Mouse (Mus musculus) liver, adult 2 months (tissue): Measurements from ENCODE around the gene Ggnbp2. TPM values are rescaled to one million over a fixed set of nuclear protein-coding genes. Genes with fewer than 3 reads are reported as not detected.

Source experiments
- DNase-seq: peaks from one replicate; pipeline ENCODE4 v3.0.0-alpha.2; 2011; ENCODE audit warnings: low read depth, low spot score; ENCODE audit errors: extremely low read depth
- H3K27ac ChIP-seq: fragments of 200-500 bp; replicated peaks from 2 replicates; pipeline ENCODE4 v1.5.1; 2012; ENCODE audit warnings: low read depth, mild to moderate bottlenecking, control low read depth, inconsistent platforms, low read length; ENCODE audit not compliant: insufficient read depth
- H3K27me3 ChIP-seq: fragments of 200-500 bp; 2 replicates; pipeline ENCODE4 v1.6.1; 2012; ENCODE audit warnings: mild to moderate bottlenecking, moderate library complexity, low read length, inconsistent platforms; ENCODE audit not compliant: control insufficient read depth, insufficient read depth
- H3K36me3 ChIP-seq: fragments of 200-500 bp; 2 replicates; pipeline ENCODE4 v1.6.1; 2012; ENCODE audit warnings: low read length, inconsistent platforms; ENCODE audit not compliant: control insufficient read depth, insufficient read depth
- H3K4me1 ChIP-seq: fragments of 200-500 bp; 2 replicates; pipeline ENCODE4 v1.6.1; 2011; ENCODE audit warnings: low read length; ENCODE audit not compliant: control insufficient read depth, insufficient read depth
- H3K4me3 ChIP-seq: fragments of 200-500 bp; 2 replicates; pipeline ENCODE4 v1.5.1; 2011; ENCODE audit warnings: low read depth, mild to moderate bottlenecking, control low read depth, low read length, moderate library complexity; ENCODE audit not compliant: insufficient read depth
- H3K79me2 ChIP-seq: fragments of 200-500 bp; 2 replicates; pipeline ENCODE4 v1.6.1; 2012; ENCODE audit warnings: inconsistent platforms, mild to moderate bottlenecking, low read length, moderate library complexity; ENCODE audit not compliant: control insufficient read depth, insufficient read depth
- H3K9ac ChIP-seq: fragments of 200-500 bp; 2 replicates; pipeline ENCODE4 v1.6.1; 2012; ENCODE audit warnings: low read depth, mild to moderate bottlenecking, control low read depth, inconsistent platforms, low read length
- CTCF ChIP-seq: fragments of 200-500 bp; IDR thresholded peaks from 2 replicates; pipeline ENCODE4 v1.5.1; 2011; ENCODE audit warnings: low read depth, low read length, control low read depth
- POLR2A ChIP-seq: fragments of 200-500 bp; IDR thresholded peaks from 2 replicates; pipeline ENCODE4 v1.6.1; 2011; ENCODE audit warnings: low read length, control low read depth; ENCODE audit not compliant: insufficient read depth; ENCODE audit errors: extremely low read depth
- WGBS: fragments of 180-500 bp; shearing (Covaris S2); methylation state at CpG from one replicate; pipeline ENCODE4 v1.1.7; 2018; 5-methylcytosine and 5-hydroxymethylcytosine counted together
- polyA plus RNA-seq: library from polyadenylated mRNA; depleted of rRNA; stranded (reverse); fragments of >200 nt; gene quantifications from 2 replicates; pipeline ENCODE4 v1.2.3, GENCODE M21; 2012; rRNA removed
- total RNA-seq: library from RNA; depleted of rRNA; stranded (reverse); fragments of >200 nt; gene quantifications from 2 replicates; pipeline ENCODE4 v1.2.3, GENCODE M21; 2014; rRNA removed

Gene Ggnbp2
- 84.9 and 96.4 TPM in 2 replicates for total RNA-seq
- 22.5 and 34.0 TPM in 2 replicates for polyA plus RNA-seq

DNA sequence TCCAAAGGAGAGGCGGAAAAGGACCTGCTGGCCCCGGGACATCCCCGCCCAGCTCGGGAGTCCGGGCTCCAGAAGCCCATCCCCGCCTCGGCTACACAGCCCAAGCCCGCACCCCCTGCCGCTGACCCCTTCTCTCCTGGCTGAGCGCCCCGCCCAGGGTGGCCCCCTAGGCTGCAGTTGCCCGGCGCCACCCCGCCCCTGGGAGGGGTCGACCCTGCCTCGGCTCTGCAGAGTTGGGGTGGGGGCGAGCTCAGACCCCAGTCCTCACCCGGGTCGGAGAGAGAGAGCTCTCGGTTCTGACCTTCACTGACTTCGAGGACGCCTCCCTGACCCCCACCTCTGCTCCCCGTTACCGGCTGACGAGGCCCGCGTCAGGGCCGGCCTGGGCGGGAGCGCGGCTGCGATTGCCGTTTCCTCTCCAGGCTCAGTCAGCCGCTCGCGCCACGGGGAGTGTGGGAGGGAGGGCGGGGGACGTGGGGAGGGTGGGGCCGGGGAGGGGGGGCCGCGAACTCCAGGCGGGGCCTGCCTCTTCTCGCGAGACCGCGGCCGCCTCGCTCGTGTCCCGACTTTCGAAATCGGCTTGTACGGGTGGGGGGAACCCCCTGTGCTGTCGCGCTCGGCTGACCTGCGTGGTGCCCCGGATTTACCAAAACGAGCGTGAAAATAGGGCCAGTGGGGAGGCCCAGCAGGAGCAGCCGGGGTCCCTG lies at the start of gene Ggnbp2:
Ggnbp2 (minus strand) TSS at position 481 of the 707 bp plus-strand sequence.
- Histone ChIP-seq H3K27me3 (no peaks in the 10 kb centered on the region), H3K27ac (peak within 1 kb of the TSS; percentile 100), H3K4me3 (peak within 1 kb of the TSS; percentile 92), H3K79me2 (peaks cover 9% of the 10 kb centered on the region; the same call in 1 of the 2 replicates), H3K4me1 (peaks cover 12% of the 10 kb centered on the region), H3K9ac (peak within 1 kb of the TSS; percentile 97), H3K36me3 (0 out of 2 replicates have a peak, but pooled peaks cover 2% of the 10 kb centered on the region)
- WGBS = under 1% methylated on average over 44 of the region's 62 CpGs
- no peak for TF ChIP-seq CTCF
- peak; percentile 58; the same call in 1 of the 2 replicates for TF ChIP-seq POLR2A
- peak; percentile 76 for DNase-seq

DNA sequence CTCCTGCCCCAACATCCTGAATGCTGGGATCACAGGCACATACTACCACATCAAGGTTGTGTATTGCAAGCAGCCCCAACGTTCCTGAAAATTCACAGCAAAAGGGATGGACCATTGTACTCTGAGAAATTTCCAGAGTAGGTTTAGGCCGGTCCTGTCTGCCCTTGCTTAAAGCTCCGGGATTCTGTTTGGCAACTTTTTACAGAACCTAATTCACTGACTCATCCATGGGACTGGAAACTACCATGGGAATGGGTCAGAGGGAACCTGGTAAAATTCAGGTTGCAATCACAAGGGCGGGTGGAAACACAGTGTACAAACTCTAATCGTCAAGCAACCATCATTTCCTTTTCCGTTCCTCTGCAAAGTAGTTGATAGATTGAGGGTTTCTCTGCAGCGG lies 49.3 kb upstream of the Ggnbp2 start:
- Histone ChIP-seq H3K4me3 (no peak overlapping the region), H3K36me3 (no peaks in the 10 kb centered on the region), H3K27ac (no peak overlapping the region), H3K27me3 (no peaks in the 10 kb centered on the region), H3K4me1 (no peaks in the 10 kb centered on the region; the same call in 1 of the 2 replicates), H3K79me2 (peaks cover 4% of the 10 kb centered on the region), H3K9ac (no peak overlapping the region)
- 63% methylated on average over 7 of the region's 7 CpGs for WGBS
- DNase-seq = no peak
- TF ChIP-seq POLR2A = no peak
- no peak for TF ChIP-seq CTCF

DNA sequence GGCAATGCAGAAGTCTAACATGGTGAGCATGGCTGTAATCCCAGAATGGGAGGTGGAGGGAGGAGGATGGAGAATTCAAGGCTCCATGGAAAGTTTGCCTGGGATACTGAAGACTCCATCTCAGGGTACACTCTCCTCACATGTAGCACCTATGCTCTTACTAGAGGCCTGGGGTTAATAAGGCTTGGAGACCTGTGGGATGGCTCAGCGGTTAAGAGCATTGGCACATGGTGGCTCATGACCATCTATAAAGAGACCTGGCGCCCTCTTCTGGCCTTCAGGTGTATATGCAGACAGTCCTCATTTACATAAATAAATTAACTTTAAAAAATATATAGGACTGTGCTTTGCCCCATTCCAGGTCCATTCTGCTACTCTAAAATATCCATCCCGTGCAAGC lies 48.7 kb upstream of the Ggnbp2 start:
- H3K27me3 ChIP-seq = no peaks in the 10 kb centered on the region
- H3K4me3 ChIP-seq = no peak overlapping the region
- H3K4me1 ChIP-seq = no peaks in the 10 kb centered on the region; the same call in 1 of the 2 replicates
- H3K36me3 ChIP-seq = no peaks in the 10 kb centered on the region
- 32% methylated on average over 3 of the region's 3 CpGs for WGBS
- H3K79me2 ChIP-seq = peaks cover 4% of the 10 kb centered on the region
- no peak overlapping the region for H3K9ac ChIP-seq
- peak; percentile 54 for DNase-seq
- TF ChIP-seq CTCF = peak; percentile 38; the same call in 1 of the 2 replicates
- TF ChIP-seq POLR2A = no peak
- no peak overlapping the region for H3K27ac ChIP-seq

DNA sequence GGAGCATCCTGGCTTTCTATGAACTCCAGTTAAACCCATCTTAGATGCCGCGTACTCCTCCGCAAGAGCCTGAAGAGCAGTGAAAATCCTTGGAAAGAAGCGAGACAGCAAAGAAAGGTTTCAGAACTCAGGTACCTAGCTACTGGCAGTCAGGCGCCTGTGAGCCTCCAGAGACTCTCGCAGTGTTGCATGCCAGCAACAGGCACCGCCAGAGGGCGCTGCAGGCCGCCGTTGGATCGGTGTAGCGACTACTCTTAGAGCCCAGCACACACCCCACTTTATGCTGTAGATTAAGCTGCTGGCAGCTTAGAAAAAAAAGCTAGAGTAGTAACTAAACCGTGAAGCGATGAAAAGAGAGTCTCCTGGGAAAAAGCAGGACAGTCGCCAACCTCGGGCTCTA lies 47.8 kb upstream of the Ggnbp2 start:
- 0 out of 2 replicates have a peak overlapping the region, but pooled peaks have one; percentile 4 for H3K9ac ChIP-seq
- no peaks in the 10 kb centered on the region for H3K27me3 ChIP-seq
- no peaks in the 10 kb centered on the region for H3K36me3 ChIP-seq
- H3K4me3 ChIP-seq = no peak overlapping the region
- peak; percentile 65 for DNase-seq
- TF ChIP-seq POLR2A (no peak), CTCF (peak; percentile 95)
- WGBS = 5% methylated on average over 16 of the region's 16 CpGs
- peaks cover 4% of the 10 kb centered on the region for H3K79me2 ChIP-seq
- peak overlapping the region; percentile 6; the same call in 1 of the 2 replicates for H3K27ac ChIP-seq
- no peaks in the 10 kb centered on the region; the same call in 1 of the 2 replicates for H3K4me1 ChIP-seq

DNA sequence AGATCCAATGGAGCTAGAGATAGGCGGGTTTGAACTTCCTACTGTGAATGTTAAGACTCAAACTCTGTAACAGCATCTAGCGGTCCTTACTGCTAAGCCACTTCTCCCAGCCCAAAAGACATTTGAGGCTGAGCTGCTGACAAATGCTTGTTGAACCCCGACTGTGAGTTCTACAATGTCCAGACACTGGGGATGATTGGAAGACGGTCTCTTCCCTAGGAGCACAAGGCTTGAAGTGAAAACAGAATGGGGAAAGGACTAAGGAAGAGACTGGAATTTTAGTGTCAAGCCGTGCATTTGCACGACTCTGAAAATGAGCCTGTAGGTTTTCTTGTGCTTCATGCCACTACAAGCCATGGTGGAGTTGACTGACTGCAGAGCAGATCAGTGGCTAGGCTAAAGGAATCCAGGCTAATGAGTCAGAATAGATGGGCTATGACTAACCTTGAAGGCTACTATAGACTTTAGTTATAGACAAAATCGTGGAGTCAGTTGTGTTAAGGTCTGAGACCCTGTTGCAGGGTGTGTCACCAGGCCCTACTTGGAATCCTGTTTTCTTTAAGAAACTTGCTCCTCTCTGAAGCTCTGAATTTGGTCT lies 46.2 kb upstream of the Ggnbp2 start:
- WGBS = 63% methylated on average over 7 of the region's 7 CpGs
- TF ChIP-seq CTCF = no peak
- TF ChIP-seq POLR2A = no peak
- Histone ChIP-seq H3K79me2 (peaks cover 4% of the 10 kb centered on the region), H3K27ac (no peak overlapping the region), H3K4me3 (no peak overlapping the region), H3K36me3 (peaks cover 2% of the 10 kb centered on the region; the same call in 1 of the 2 replicates), H3K9ac (no peak overlapping the region), H3K27me3 (no peaks in the 10 kb centered on the region), H3K4me1 (no peaks in the 10 kb centered on the region; the same call in 1 of the 2 replicates)
- DNase-seq = no peak
